Mouse (Mus musculus): ENCODE data around the gene Cblc. TPM values are rescaled to one million over a fixed set of nuclear protein-coding genes. Genes with fewer than 3 reads are reported as not detected.

Gene Cblc
- polyA plus RNA-seq, 1 experiment from 2014 or later = 8.3 TPM

GRCm38 (mm10) chr7:19829694-19830093, 33.1 kb upstream of the Cblc start:
- 86% methylated on average over 3 of the region's 3 CpGs for WGBS
- no peaks in the 10 kb centered on the region for H3K36me3 ChIP-seq

GRCm38 (mm10) chr7:19826756-19827155, 30.1 kb upstream of the Cblc start:
- Histone ChIP-seq H3K36me3 (no peaks in the 10 kb centered on the region), H3K9ac (0 out of 2 replicates have a peak overlapping the region, but pooled peaks have one; percentile 14), H3K27me3 (peaks cover 6% of the 10 kb centered on the region; the same call in 1 of the 2 replicates), H3K27ac (no peak overlapping the region), H3K4me3 (replicated peaks) (no peak overlapping the region), H3K4me2 (no peak overlapping the region), H3K9me3 (replicated peaks) (no peaks in the 10 kb centered on the region), H3K4me1 (peaks cover 47% of the 10 kb centered on the region)
- 41% methylated on average over 6 of the region's 6 CpGs for WGBS
- ATAC-seq (replicated peaks; ENCODE audit: low FRiP score) = no peak

More at GRCm38 (mm10) chr7:19829694-19830093, 33.1 kb upstream of the Cblc start:
- H3K9me3 ChIP-seq (replicated peaks) = no peaks in the 10 kb centered on the region
- H3K4me3 ChIP-seq (replicated peaks) = no peak overlapping the region
- H3K27ac ChIP-seq = no peak overlapping the region
- no peak overlapping the region for H3K9ac ChIP-seq
- H3K4me1 ChIP-seq = peaks cover 19% of the 10 kb centered on the region
- no peak for ATAC-seq (replicated peaks; ENCODE audit: low FRiP score)
- no peak overlapping the region for H3K4me2 ChIP-seq
- H3K27me3 ChIP-seq = no peaks in the 10 kb centered on the region

- Histone ChIP-seq H3K27me3 (peaks cover 12% of the 10 kb centered on the region), H3K27ac (peak overlapping the region; percentile 80), H3K4me1 (peaks cover 36% of the 10 kb centered on the region), H3K4me2 (peak overlapping the region; percentile 47), H3K36me3 (no peaks in the 10 kb centered on the region), H3K9me3 (replicated peaks) (no peaks in the 10 kb centered on the region), H3K9ac (no peak overlapping the region), H3K4me3 (replicated peaks) (peak overlapping the region; percentile 18)
- 19% methylated on average over 25 of the region's 26 CpGs for WGBS
- ATAC-seq (replicated peaks; ENCODE audit: low FRiP score) = peak; percentile 87
Observed at GRCm38 (mm10) chr7:19824182-19824973, 27.8 kb upstream of the Cblc start.

- 25% methylated on average over 16 of the region's 16 CpGs for WGBS
- Histone ChIP-seq H3K27me3 (peaks cover 12% of the 10 kb centered on the region), H3K4me2 (peak overlapping the region; percentile 47), H3K9ac (no peak overlapping the region; the same call in 1 of the 2 replicates), H3K36me3 (no peaks in the 10 kb centered on the region), H3K27ac (peak overlapping the region; percentile 80), H3K9me3 (replicated peaks) (no peaks in the 10 kb centered on the region), H3K4me1 (peaks cover 39% of the 10 kb centered on the region), H3K4me3 (replicated peaks) (0 out of 2 replicates have a peak overlapping the region, but pooled peaks have one; percentile 18)
- peak; percentile 14 for ATAC-seq (replicated peaks; ENCODE audit: low FRiP score)
Observed at GRCm38 (mm10) chr7:19823256-19824181, 26.9 kb upstream of the Cblc start.

- Histone ChIP-seq H3K27ac (peak within 1 kb of the TSS; percentile 80), H3K4me3 (replicated peaks) (peak within 1 kb of the TSS; percentile 51), H3K4me2 (peak within 1 kb of the TSS; percentile 84), H3K9me3 (replicated peaks) (no peaks in the 10 kb centered on the region), H3K9ac (peak within 1 kb of the TSS; percentile 58), H3K36me3 (no peaks in the 10 kb centered on the region), H3K4me1 (peaks cover 48% of the 10 kb centered on the region), H3K27me3 (peaks cover 12% of the 10 kb centered on the region)
- WGBS = 2% methylated on average over 42 of the region's 42 CpGs
- peak; percentile 12; the same call in 1 of the 2 replicates for ATAC-seq (replicated peaks; ENCODE audit: low FRiP score)
Observed at GRCm38 (mm10) chr7:19822604-19823058, 26.0 kb upstream of the Cblc start, which contains the start of gene Bcl3. TSS of gene Bcl3 (minus strand) at chr7:19822770.

- no peak for ATAC-seq (replicated peaks; ENCODE audit: low FRiP score)
- no peaks in the 10 kb centered on the region for H3K9me3 ChIP-seq (replicated peaks)
- H3K27ac ChIP-seq = no peak overlapping the region
- H3K4me3 ChIP-seq (replicated peaks) = peak overlapping the region; percentile 51
- 6% methylated on average over 20 of the region's 20 CpGs for WGBS
- peaks cover 53% of the 10 kb centered on the region for H3K4me1 ChIP-seq
- no peaks in the 10 kb centered on the region for H3K36me3 ChIP-seq
- peak overlapping the region; percentile 58 for H3K9ac ChIP-seq
- peak overlapping the region; percentile 84 for H3K4me2 ChIP-seq
- H3K27me3 ChIP-seq = peaks cover 12% of the 10 kb centered on the region
Observed at GRCm38 (mm10) chr7:19822193-19822592, 25.6 kb upstream of the Cblc start.

- peak overlapping the region; percentile 84; the same call in 1 of the 2 replicates for H3K4me2 ChIP-seq
- no peaks in the 10 kb centered on the region for H3K9me3 ChIP-seq (replicated peaks)
- H3K36me3 ChIP-seq = no peaks in the 10 kb centered on the region
- H3K9ac ChIP-seq = no peak overlapping the region
- peaks cover 12% of the 10 kb centered on the region for H3K27me3 ChIP-seq
- peaks cover 53% of the 10 kb centered on the region for H3K4me1 ChIP-seq
- no peak overlapping the region for H3K27ac ChIP-seq
- WGBS = 62% methylated on average over 7 of the region's 7 CpGs
- H3K4me3 ChIP-seq (replicated peaks) = no peak overlapping the region
- no peak for ATAC-seq (replicated peaks; ENCODE audit: low FRiP score)
Observed at GRCm38 (mm10) chr7:19821633-19822032, 25.0 kb upstream of the Cblc start.

GRCm38 (mm10) chr7:19820347-19821048, 23.9 kb upstream of the Cblc start:
- Histone ChIP-seq H3K27ac (no peak overlapping the region), H3K9me3 (replicated peaks) (no peaks in the 10 kb centered on the region), H3K4me1 (peaks cover 63% of the 10 kb centered on the region), H3K4me3 (replicated peaks) (no peak overlapping the region), H3K27me3 (peaks cover 12% of the 10 kb centered on the region), H3K9ac (no peak overlapping the region), H3K36me3 (no peaks in the 10 kb centered on the region), H3K4me2 (no peak overlapping the region)
- 76% methylated on average over 3 of the region's 3 CpGs for WGBS
- no peak for ATAC-seq (replicated peaks; ENCODE audit: low FRiP score)

- WGBS = 78% methylated on average over 7 of the region's 7 CpGs
- H3K9me3 ChIP-seq (replicated peaks) = no peaks in the 10 kb centered on the region
- no peak for ATAC-seq (replicated peaks; ENCODE audit: low FRiP score)
- H3K36me3 ChIP-seq = no peaks in the 10 kb centered on the region
- H3K4me2 ChIP-seq = no peak overlapping the region
- no peak overlapping the region for H3K9ac ChIP-seq
- H3K27ac ChIP-seq = no peak overlapping the region
- H3K4me3 ChIP-seq (replicated peaks) = no peak overlapping the region
- H3K4me1 ChIP-seq = peaks cover 54% of the 10 kb centered on the region
- H3K27me3 ChIP-seq = peaks cover 17% of the 10 kb centered on the region
Observed at GRCm38 (mm10) chr7:19818875-19819274, 22.3 kb upstream of the Cblc start.

- Histone ChIP-seq H3K27me3 (peaks cover 21% of the 10 kb centered on the region), H3K9me3 (replicated peaks) (no peaks in the 10 kb centered on the region), H3K4me2 (no peak overlapping the region), H3K9ac (no peak overlapping the region), H3K36me3 (no peaks in the 10 kb centered on the region), H3K4me3 (replicated peaks) (no peak overlapping the region), H3K4me1 (peaks cover 49% of the 10 kb centered on the region), H3K27ac (no peak overlapping the region)
- ATAC-seq (replicated peaks; ENCODE audit: low FRiP score) = no peak
- WGBS = 73% methylated on average over 5 of the region's 5 CpGs
Observed at GRCm38 (mm10) chr7:19818440-19818839, 21.8 kb upstream of the Cblc start.

- H3K4me3 ChIP-seq (replicated peaks) = peak overlapping the region; percentile 44
- peaks cover 28% of the 10 kb centered on the region for H3K27me3 ChIP-seq
- peak overlapping the region; percentile 31; the same call in 1 of the 2 replicates for H3K9ac ChIP-seq
- H3K27ac ChIP-seq = peak overlapping the region; percentile 67
- WGBS = 6% methylated on average over 15 of the region's 15 CpGs
- H3K4me2 ChIP-seq = peak overlapping the region; percentile 70
- H3K4me1 ChIP-seq = peaks cover 40% of the 10 kb centered on the region
- peak; percentile 61 for ATAC-seq (replicated peaks; ENCODE audit: low FRiP score)
- no peaks in the 10 kb centered on the region for H3K36me3 ChIP-seq
- no peaks in the 10 kb centered on the region for H3K9me3 ChIP-seq (replicated peaks)
Observed at GRCm38 (mm10) chr7:19817382-19818105, 20.9 kb upstream of the Cblc start.
